Mouse (Mus musculus) CH12.LX (cell line): Measurements from ENCODE around the gene Olfr606. TPM values are rescaled to one million over a fixed set of nuclear protein-coding genes. Genes with fewer than 3 reads are reported as not detected.

Source experiments
- DNase-seq: peaks from one replicate; pipeline ENCODE4 v3.0.0-alpha.2; 2013; ENCODE audit errors: extremely low read depth
- H3K27ac ChIP-seq: 2 replicates; pipeline ENCODE4 v1.5.1; 2012; ENCODE audit warnings: low read depth, mild to moderate bottlenecking, control low read depth, moderate library complexity; ENCODE audit not compliant: insufficient read depth
- H3K27me3 ChIP-seq: replicated peaks from 2 replicates; pipeline ENCODE3; 2012; ENCODE audit warnings: inconsistent platforms
- H3K36me3 ChIP-seq, 2 experiments: replicated peaks in 1 of 2; 2 replicates each; pipeline versions ENCODE3 to v1.6.1; 2012; ENCODE audit warnings: inconsistent platforms in 1 of 2, low read length in 1 of 2, mild to moderate bottlenecking in 1 of 2, mixed read lengths in 1 of 2, moderate library complexity in 1 of 2; ENCODE audit not compliant: control insufficient read depth in 1 of 2, insufficient read depth in 1 of 2
- H3K4me1 ChIP-seq, 2 experiments: 2 replicates each; pipeline ENCODE4 v1.6.1; 2012; ENCODE audit warnings: inconsistent platforms in 1 of 2, moderate library complexity in 1 of 2; ENCODE audit not compliant: insufficient read depth in 2 of 2, control insufficient read depth in 1 of 2
- H3K4me2 ChIP-seq: 2 replicates; pipeline ENCODE4 v1.6.1; 2012; ENCODE audit warnings: low read depth, mild to moderate bottlenecking, control low read depth; ENCODE audit not compliant: poor library complexity, insufficient read depth, severe bottlenecking
- H3K4me3 ChIP-seq, 3 experiments: fragments of 150-350 bp in 1 of 3; sonication (generic) in 1 of 3; replicated peaks in 1 of 3; 2 replicates each; pipeline versions ENCODE3 to v1.5.1; 2011 to 2012; ENCODE audit warnings: low read depth in 2 of 3, low read length in 2 of 3, mild to moderate bottlenecking in 2 of 3, moderate library complexity in 2 of 3, control low read depth in 1 of 3, improper control_type of control experiment in 1 of 3, inconsistent platforms in 1 of 3, mixed read lengths in 1 of 3; ENCODE audit not compliant: poor library complexity in 1 of 3
- H3K79me2 ChIP-seq: replicated peaks from 2 replicates; pipeline ENCODE4 v1.6.1; 2012; ENCODE audit warnings: mild to moderate bottlenecking, moderate library complexity; ENCODE audit not compliant: control insufficient read depth, poor library complexity, insufficient read depth, severe bottlenecking; ENCODE audit errors: extremely low read depth
- H3K9ac ChIP-seq: 2 replicates; pipeline ENCODE4 v1.6.1; 2012; ENCODE audit warnings: low read depth, mild to moderate bottlenecking, control low read depth, moderate library complexity; ENCODE audit not compliant: insufficient read depth
- H3K9me3 ChIP-seq: replicated peaks from 2 replicates; pipeline ENCODE3; 2012; ENCODE audit warnings: low read length, inconsistent platforms, mixed read lengths
- CTCF ChIP-seq, 2 experiments: IDR thresholded peaks in 1 of 2; conservative IDR thresholded peaks in 1 of 2; 2 replicates each; pipeline ENCODE4 v1.5.1; 2011 to 2012; ENCODE audit warnings: low read depth in 2 of 2, low read length in 2 of 2, improper control_type of control experiment in 1 of 2, inconsistent platforms in 1 of 2, mild to moderate bottlenecking in 1 of 2, moderate library complexity in 1 of 2
- EP300 ChIP-seq: IDR thresholded peaks from 2 replicates; pipeline ENCODE4 v1.6.1; 2011; ENCODE audit warnings: low read length, improper control_type of control experiment
- GABPA ChIP-seq: IDR thresholded peaks from 2 replicates; pipeline ENCODE4 v1.6.1; 2012; ENCODE audit warnings: low read depth, low read length, improper control_type of control experiment, inconsistent platforms; ENCODE audit not compliant: insufficient replicate concordance
- IRF4 ChIP-seq: IDR thresholded peaks from 2 replicates; pipeline ENCODE4 v1.6.1; 2014; ENCODE audit warnings: low read depth, mild to moderate bottlenecking, inconsistent platforms, low read length, improper control_type of control experiment
- MAX ChIP-seq: IDR thresholded peaks from 2 replicates; pipeline ENCODE4 v1.6.1; 2011; ENCODE audit warnings: low read length, improper control_type of control experiment
- SIN3A ChIP-seq: IDR thresholded peaks from 2 replicates; pipeline ENCODE4 v1.6.1; 2012; ENCODE audit warnings: low read length, improper control_type of control experiment, inconsistent platforms
- SMC3 ChIP-seq: IDR thresholded peaks from 2 replicates; pipeline ENCODE4 v1.6.1; 2011; ENCODE audit warnings: low read depth, low read length, improper control_type of control experiment
- TBP ChIP-seq: conservative IDR thresholded peaks from 2 replicates; pipeline ENCODE4 v1.6.1; 2011; ENCODE audit warnings: low read depth, low read length, improper control_type of control experiment
- TCF12 ChIP-seq: IDR thresholded peaks from 2 replicates; pipeline ENCODE4 v1.6.1; 2014; ENCODE audit warnings: low read depth, mild to moderate bottlenecking, inconsistent platforms, low read length, improper control_type of control experiment
- ZMIZ1 ChIP-seq: IDR thresholded peaks from 2 replicates; pipeline ENCODE4 v1.6.1; 2012; ENCODE audit warnings: low read depth, mild to moderate bottlenecking, inconsistent platforms, low read length, improper control_type of control experiment
- dilution Hi-C: fragments of 300-500 bp; cut with MboI; formaldehyde crosslinking; loops from 2 replicates; pipeline ENCODE4 v1.14.3; 2020; ENCODE audit warnings: low sequenced_read_pairs; ENCODE audit not compliant: extremely low pct_unique_long_range_greater_than_20kb, extremely low pct_ligation_motif_present
- in situ Hi-C: fragments of 300-500 bp; cut with MboI; formaldehyde crosslinking; loops from 3 replicates; pipeline ENCODE4 v1.14.3; 2019; ENCODE audit warnings: low sequenced_read_pairs, low pct_ligation_motif_present, low pct_unique_long_range_greater_than_20kb, mixed read lengths
- polyA plus RNA-seq: library from polyadenylated mRNA; unstranded; fragments of >175 nt; gene quantifications from 2 replicates; pipeline ENCODE4 v1.2.1, GENCODE M21; 2012; ENCODE audit warnings: low read depth; ENCODE audit not compliant: insufficient read length
- total RNA-seq, 2 experiments: library from RNA; depleted of rRNA; stranded (reverse); fragments of 300-350 nt in 1 of 2; fragments of >200 nt in 1 of 2; gene quantifications; 2 replicates each; pipeline ENCODE4 v1.2.3; 2012 to 2014

Olfr606 gene
- total and polyA plus RNA-seq, 3 experiments: not detected

- H3K4me2 ChIP-seq: no peak within 1 kb of the TSS
- no peaks in the 10 kb centered on the region for H3K79me2 ChIP-seq
- H3K4me1 ChIP-seq: no peaks in the 10 kb centered on the region
- TF ChIP-seq TBP (no peak), SMC3 (no peak), TCF12 (no peak), GABPA (no peak), ZMIZ1 (no peak), CTCF (conservative IDR thresholded peaks at IDR 0.05 in 1 of 2, IDR thresholded peaks at IDR 0.05 in 1 of 2; ENCODE audit: low read depth in 2 of 2, low read length in 2 of 2) (no peak), EP300 (no peak), MAX (no peak), SIN3A (no peak), IRF4 (no peak)
- no peak within 1 kb of the TSS for H3K9ac ChIP-seq
- H3K36me3 ChIP-seq: no peaks in the 10 kb centered on the region
- no peak for DNase-seq
- no peaks in the 10 kb centered on the region for H3K9me3 ChIP-seq
- no peak within 1 kb of the TSS for H3K4me3 ChIP-seq
- no peaks in the 10 kb centered on the region for H3K27me3 ChIP-seq
- in situ Hi-C loops: no loop called here
- H3K27ac ChIP-seq: no peak within 1 kb of the TSS
- dilution Hi-C loops: no loop called here
These were observed 49.1 kb downstream of the Olfr606 start, which contains the start of gene Olfr609 for GRCm38 (mm10) chr7:103497962-103498361. Gene Olfr609 (minus strand): TSS chr7:103498062.

Other genes starting within 250 kb of the Olfr606 start
Only the 20 nearest of the 29 such genes appear.
- gene Olfr596, start 143.4 kb upstream of the Olfr606 start, total RNA-seq (2012; rRNA removed): not detected in 2 replicates
- not detected in 2 replicates for gene Olfr596, start 143.4 kb upstream of the Olfr606 start, total RNA-seq (2014; rRNA removed)
- not detected in 2 replicates for gene Olfr596, start 143.4 kb upstream of the Olfr606 start, polyA plus RNA-seq
- not detected in 2 replicates for gene Olfr597, start 132.7 kb upstream of the Olfr606 start, total RNA-seq (2012; rRNA removed)
- gene Olfr597, start 132.7 kb upstream of the Olfr606 start, total RNA-seq (2014; rRNA removed): not detected in 2 replicates
- not detected in 2 replicates for gene Olfr597, start 132.7 kb upstream of the Olfr606 start, polyA plus RNA-seq
- not detected in 2 replicates for gene Olfr598, start 125.5 kb upstream of the Olfr606 start, total RNA-seq (2012; rRNA removed)
- not detected in 2 replicates for gene Olfr598, start 125.5 kb upstream of the Olfr606 start, total RNA-seq (2014; rRNA removed)
- gene Olfr598, start 125.5 kb upstream of the Olfr606 start, polyA plus RNA-seq: not detected in 2 replicates
- not detected in 2 replicates for gene Olfr599, start 113.1 kb upstream of the Olfr606 start, total RNA-seq (2012; rRNA removed)
- gene Olfr599, start 113.1 kb upstream of the Olfr606 start, total RNA-seq (2014; rRNA removed): not detected in 2 replicates
- gene Olfr599, start 113.1 kb upstream of the Olfr606 start, polyA plus RNA-seq: not detected in 2 replicates
- gene Olfr600, start 99.4 kb upstream of the Olfr606 start, total RNA-seq (2012; rRNA removed): not detected in 2 replicates
- gene Olfr600, start 99.4 kb upstream of the Olfr606 start, total RNA-seq (2014; rRNA removed): not detected in 2 replicates
- not detected in 2 replicates for gene Olfr600, start 99.4 kb upstream of the Olfr606 start, polyA plus RNA-seq
- gene Olfr601, start 86.4 kb upstream of the Olfr606 start, total RNA-seq (2012; rRNA removed): not detected in 2 replicates
- gene Olfr601, start 86.4 kb upstream of the Olfr606 start, total RNA-seq (2014; rRNA removed): not detected in 2 replicates
- not detected in 2 replicates for gene Olfr601, start 86.4 kb upstream of the Olfr606 start, polyA plus RNA-seq
- gene Olfr603, start 62.9 kb upstream of the Olfr606 start, total RNA-seq (2012; rRNA removed): not detected in 2 replicates
- not detected in 2 replicates for gene Olfr603, start 62.9 kb upstream of the Olfr606 start, total RNA-seq (2014; rRNA removed)
- gene Olfr603, start 62.9 kb upstream of the Olfr606 start, polyA plus RNA-seq: not detected in 2 replicates
- not detected in 2 replicates for gene Usp17lc, start 34.0 kb upstream of the Olfr606 start, total RNA-seq (2012; rRNA removed)
- not detected in 2 replicates for gene Usp17lc, start 34.0 kb upstream of the Olfr606 start, total RNA-seq (2014; rRNA removed)
- gene Usp17lc, start 34.0 kb upstream of the Olfr606 start, polyA plus RNA-seq: not detected in 2 replicates
- gene Olfr605, start 3.6 kb upstream of the Olfr606 start, total RNA-seq (2012; rRNA removed): not detected in 2 replicates
- gene Olfr605, start 3.6 kb upstream of the Olfr606 start, total RNA-seq (2014; rRNA removed): not detected in 2 replicates
- gene Olfr605, start 3.6 kb upstream of the Olfr606 start, polyA plus RNA-seq: not detected in 2 replicates
- gene Olfr607, start 15.1 kb downstream of the Olfr606 start, total RNA-seq (2012; rRNA removed): not detected in 2 replicates
- not detected in 2 replicates for gene Olfr607, start 15.1 kb downstream of the Olfr606 start, total RNA-seq (2014; rRNA removed)
- not detected in 2 replicates for gene Olfr607, start 15.1 kb downstream of the Olfr606 start, polyA plus RNA-seq
- not detected in 2 replicates for gene Olfr608, start 20.8 kb downstream of the Olfr606 start, total RNA-seq (2012; rRNA removed)
- gene Olfr608, start 20.8 kb downstream of the Olfr606 start, total RNA-seq (2014; rRNA removed): not detected in 2 replicates
- gene Olfr608, start 20.8 kb downstream of the Olfr606 start, polyA plus RNA-seq: not detected in 2 replicates
- not detected in 2 replicates for gene Olfr609, start 49.0 kb downstream of the Olfr606 start, total RNA-seq (2012; rRNA removed)
- gene Olfr609, start 49.0 kb downstream of the Olfr606 start, total RNA-seq (2014; rRNA removed): not detected in 2 replicates
- not detected in 2 replicates for gene Olfr609, start 49.0 kb downstream of the Olfr606 start, polyA plus RNA-seq
- not detected in 2 replicates for gene Olfr610, start 63.1 kb downstream of the Olfr606 start, total RNA-seq (2012; rRNA removed)
- not detected in 2 replicates for gene Olfr610, start 63.1 kb downstream of the Olfr606 start, total RNA-seq (2014; rRNA removed)
- not detected in 2 replicates for gene Olfr610, start 63.1 kb downstream of the Olfr606 start, polyA plus RNA-seq
- not detected in 2 replicates for gene Olfr611, start 71.8 kb downstream of the Olfr606 start, total RNA-seq (2012; rRNA removed)
- not detected in 2 replicates for gene Olfr611, start 71.8 kb downstream of the Olfr606 start, total RNA-seq (2014; rRNA removed)
- gene Olfr611, start 71.8 kb downstream of the Olfr606 start, polyA plus RNA-seq: not detected in 2 replicates
- gene Olfr612, start 93.7 kb downstream of the Olfr606 start, total RNA-seq (2012; rRNA removed): not detected in 2 replicates
- not detected in 2 replicates for gene Olfr612, start 93.7 kb downstream of the Olfr606 start, total RNA-seq (2014; rRNA removed)
- not detected in 2 replicates for gene Olfr612, start 93.7 kb downstream of the Olfr606 start, polyA plus RNA-seq
- not detected in 2 replicates for gene Olfr613, start 99.0 kb downstream of the Olfr606 start, total RNA-seq (2012; rRNA removed)
- not detected in 2 replicates for gene Olfr613, start 99.0 kb downstream of the Olfr606 start, total RNA-seq (2014; rRNA removed)
- gene Olfr613, start 99.0 kb downstream of the Olfr606 start, polyA plus RNA-seq: not detected in 2 replicates
- gene Olfr615, start 107.0 kb downstream of the Olfr606 start, total RNA-seq (2012; rRNA removed): not detected in 2 replicates
- gene Olfr615, start 107.0 kb downstream of the Olfr606 start, total RNA-seq (2014; rRNA removed): not detected in 2 replicates
- not detected in 2 replicates for gene Olfr615, start 107.0 kb downstream of the Olfr606 start, polyA plus RNA-seq
- not detected in 2 replicates for gene Olfr616, start 120.1 kb downstream of the Olfr606 start, total RNA-seq (2012; rRNA removed)
- gene Olfr616, start 120.1 kb downstream of the Olfr606 start, total RNA-seq (2014; rRNA removed): not detected in 2 replicates
- not detected in 2 replicates for gene Olfr616, start 120.1 kb downstream of the Olfr606 start, polyA plus RNA-seq
- gene Olfr617, start 124.0 kb downstream of the Olfr606 start, total RNA-seq (2012; rRNA removed): not detected in 2 replicates
- gene Olfr617, start 124.0 kb downstream of the Olfr606 start, total RNA-seq (2014; rRNA removed): not detected in 2 replicates
- gene Olfr617, start 124.0 kb downstream of the Olfr606 start, polyA plus RNA-seq: not detected in 2 replicates
- not detected in 2 replicates for gene Olfr618, start 141.1 kb downstream of the Olfr606 start, total RNA-seq (2012; rRNA removed)
- not detected in 2 replicates for gene Olfr618, start 141.1 kb downstream of the Olfr606 start, total RNA-seq (2014; rRNA removed)
- not detected in 2 replicates for gene Olfr618, start 141.1 kb downstream of the Olfr606 start, polyA plus RNA-seq